Mouse (Mus musculus): Measurements from ENCODE around the gene Prpf3. TPM values are rescaled to one million over a fixed set of nuclear protein-coding genes. Genes with fewer than 3 reads are reported as not detected.
"Not testable (repeated sequence)": the region's sequence is repeated elsewhere in the genome, so short reads cannot be mapped to it uniquely, and the experiment has no call there.

Prpf3 gene
- polyA plus RNA-seq, 1 experiment = 314 TPM

DNA sequence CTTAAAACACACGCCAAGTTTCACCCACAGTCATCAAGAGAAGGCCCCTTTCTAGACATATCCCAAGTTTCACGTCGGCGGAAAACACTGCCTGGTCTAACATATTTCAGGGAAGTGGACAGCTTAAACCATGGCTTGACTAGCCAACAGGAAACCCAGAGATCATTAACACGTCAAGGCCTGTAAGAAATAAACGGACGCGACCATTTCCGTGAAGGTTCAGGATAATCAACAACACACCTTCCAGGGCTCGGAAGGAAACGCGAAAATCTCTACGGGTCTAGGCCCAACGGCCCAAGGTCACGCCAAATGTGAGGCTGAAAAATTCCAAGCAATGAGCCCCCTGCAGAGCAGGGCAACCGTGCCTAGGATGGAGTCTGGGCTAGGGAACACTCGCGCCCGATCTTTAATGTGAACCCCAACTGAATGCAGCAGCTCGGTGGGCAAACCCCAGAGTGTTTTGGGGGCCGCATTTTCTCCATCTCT is 37.6 kb downstream of the Prpf3 start:
- Histone ChIP-seq H3K27ac (ENCODE audit: insufficient read depth, low read depth, low read length) (peak overlapping the region; percentile 94), H3K4me1 (ENCODE audit: control insufficient read depth, insufficient read depth, low read length) (no peaks in the 10 kb centered on the region), H3K4me3 (ENCODE audit: insufficient read depth, low read depth, low read length) (peak overlapping the region; percentile 97)
- TF ChIP-seq CTCF (IDR thresholded peaks at IDR 0.05; ENCODE audit: insufficient read depth, low read depth, low read length) (no peak; the same call in 1 of the 2 replicates), POLR2A (IDR thresholded peaks at IDR 0.05; ENCODE audit: insufficient read depth, low read depth, low read length) (no peak)
- under 1% methylated on average over 21 of the region's 21 CpGs for WGBS

DNA sequence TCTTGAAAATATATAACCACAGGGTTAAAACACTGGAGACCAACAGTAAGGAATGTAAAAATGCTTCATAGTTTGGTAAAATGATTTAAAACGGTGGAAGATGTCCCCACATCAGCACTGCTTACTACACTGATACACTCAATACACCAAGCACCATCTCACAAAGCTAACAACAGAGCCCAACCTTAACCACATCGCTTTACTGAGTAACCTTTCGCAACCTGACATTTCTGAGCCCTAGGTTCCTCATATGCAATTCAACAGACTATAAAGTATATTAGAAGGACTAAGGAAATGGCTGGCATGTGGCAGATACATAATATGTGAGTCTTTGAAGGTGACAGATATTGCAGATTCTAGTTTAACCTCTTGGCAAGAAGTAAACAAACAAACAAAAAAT is 39.0 kb downstream of the Prpf3 start:
- Histone ChIP-seq H3K4me3 (ENCODE audit: insufficient read depth, low read depth, low read length) (no peak overlapping the region), H3K4me1 (ENCODE audit: control insufficient read depth, insufficient read depth, low read length) (no peaks in the 10 kb centered on the region), H3K27ac (ENCODE audit: insufficient read depth, low read depth, low read length) (no peak overlapping the region)
- TF ChIP-seq POLR2A (IDR thresholded peaks at IDR 0.05; ENCODE audit: insufficient read depth, low read depth, low read length) (no peak), CTCF (IDR thresholded peaks at IDR 0.05; ENCODE audit: insufficient read depth, low read depth, low read length) (no peak)
- 62% methylated on average over 3 of the region's 3 CpGs for WGBS

GRCm38 (mm10) chr3:95808384-95808783 is 47.3 kb downstream of the Prpf3 start:
- H3K27ac ChIP-seq (ENCODE audit: insufficient read depth, low read depth, low read length) = no peak overlapping the region
- 64% methylated on average over 2 of the region's 2 CpGs for WGBS
- H3K4me3 ChIP-seq (ENCODE audit: insufficient read depth, low read depth, low read length) = no peak overlapping the region
- H3K4me1 ChIP-seq (ENCODE audit: control insufficient read depth, insufficient read depth, low read length) = peaks cover 2% of the 10 kb centered on the region; the same call in 1 of the 2 replicates
- no peak for TF ChIP-seq CTCF (IDR thresholded peaks at IDR 0.05; ENCODE audit: insufficient read depth, low read depth, low read length)
- TF ChIP-seq POLR2A (IDR thresholded peaks at IDR 0.05; ENCODE audit: insufficient read depth, low read depth, low read length) = no peak

GRCm38 (mm10) chr3:95807630-95808029 is 48.1 kb downstream of the Prpf3 start:
- H3K4me3 ChIP-seq (ENCODE audit: insufficient read depth, low read depth, low read length); H3K4me1 ChIP-seq (ENCODE audit: control insufficient read depth, insufficient read depth, low read length); H3K27ac ChIP-seq (ENCODE audit: insufficient read depth, low read depth, low read length): not testable (repeated sequence)
- WGBS = 84% methylated on average over 6 of the region's 6 CpGs

DNA sequence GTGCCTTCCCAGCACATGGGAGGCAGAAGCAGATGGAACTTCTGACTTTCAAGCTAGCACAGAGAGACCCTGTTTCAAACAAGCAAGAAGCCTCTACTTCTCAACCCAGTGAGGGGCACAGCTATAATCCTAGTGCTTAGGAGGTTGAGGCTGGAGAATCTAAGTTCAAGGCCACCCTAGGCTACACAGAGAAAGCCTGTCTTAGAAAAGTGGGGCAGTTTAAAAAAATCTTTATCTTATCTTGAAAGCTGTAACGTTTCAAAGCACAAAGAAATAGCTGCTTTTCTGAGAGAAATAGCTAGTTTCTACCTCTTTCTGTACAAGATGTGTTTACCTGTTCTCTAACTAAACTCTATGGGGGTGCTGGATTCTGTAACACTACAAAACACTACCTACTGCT is 49.0 kb downstream of the Prpf3 start:
- H3K4me1 ChIP-seq (ENCODE audit: control insufficient read depth, insufficient read depth, low read length) = peaks cover 2% of the 10 kb centered on the region; the same call in 1 of the 2 replicates
- H3K27ac ChIP-seq (ENCODE audit: insufficient read depth, low read depth, low read length) = no peak overlapping the region
- WGBS = 68% methylated on average over 1 of the region's 1 CpGs
- no peak overlapping the region for H3K4me3 ChIP-seq (ENCODE audit: insufficient read depth, low read depth, low read length)
- TF ChIP-seq POLR2A (IDR thresholded peaks at IDR 0.05; ENCODE audit: insufficient read depth, low read depth, low read length) (no peak), CTCF (IDR thresholded peaks at IDR 0.05; ENCODE audit: insufficient read depth, low read depth, low read length) (no peak)

GRCm38 (mm10) chr3:95803851-95804250 is 51.8 kb downstream of the Prpf3 start:
- H3K27ac ChIP-seq (ENCODE audit: insufficient read depth, low read depth, low read length) = no peak overlapping the region
- 94% methylated on average over 4 of the region's 4 CpGs for WGBS
- H3K4me3 ChIP-seq (ENCODE audit: insufficient read depth, low read depth, low read length) = no peak overlapping the region
- H3K4me1 ChIP-seq (ENCODE audit: control insufficient read depth, insufficient read depth, low read length) = no peaks in the 10 kb centered on the region; the same call in 1 of the 2 replicates
- no peak for TF ChIP-seq POLR2A (IDR thresholded peaks at IDR 0.05; ENCODE audit: insufficient read depth, low read depth, low read length)
- no peak for TF ChIP-seq CTCF (IDR thresholded peaks at IDR 0.05; ENCODE audit: insufficient read depth, low read depth, low read length)

DNA sequence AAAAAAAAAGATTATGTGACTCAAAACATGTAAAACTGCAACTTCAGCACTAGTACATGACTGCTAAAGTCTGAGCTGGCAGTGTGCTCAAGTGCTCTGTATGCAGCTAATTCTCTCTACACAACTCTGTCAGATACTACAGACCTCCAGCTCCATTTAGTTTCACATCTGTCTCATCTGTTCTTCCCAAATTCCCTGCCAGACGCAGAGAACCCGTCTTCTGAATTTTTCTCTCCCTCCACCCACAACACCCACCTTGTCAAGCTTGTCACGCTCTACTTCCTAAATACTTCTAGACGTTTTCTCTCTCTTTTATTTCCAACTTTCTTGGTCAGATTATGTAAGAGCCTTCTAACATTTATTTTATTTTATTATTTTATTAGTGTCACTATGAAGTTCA is 56.9 kb downstream of the Prpf3 start:
- H3K27ac ChIP-seq (ENCODE audit: insufficient read depth, low read depth, low read length) = no peak overlapping the region
- TF ChIP-seq POLR2A (IDR thresholded peaks at IDR 0.05; ENCODE audit: insufficient read depth, low read depth, low read length) (no peak), CTCF (IDR thresholded peaks at IDR 0.05; ENCODE audit: insufficient read depth, low read depth, low read length) (no peak)
- H3K4me1 ChIP-seq (ENCODE audit: control insufficient read depth, insufficient read depth, low read length) = peaks cover 2% of the 10 kb centered on the region
- H3K4me3 ChIP-seq (ENCODE audit: insufficient read depth, low read depth, low read length) = no peak overlapping the region
- WGBS = 56% methylated on average over 4 of the region's 4 CpGs

DNA sequence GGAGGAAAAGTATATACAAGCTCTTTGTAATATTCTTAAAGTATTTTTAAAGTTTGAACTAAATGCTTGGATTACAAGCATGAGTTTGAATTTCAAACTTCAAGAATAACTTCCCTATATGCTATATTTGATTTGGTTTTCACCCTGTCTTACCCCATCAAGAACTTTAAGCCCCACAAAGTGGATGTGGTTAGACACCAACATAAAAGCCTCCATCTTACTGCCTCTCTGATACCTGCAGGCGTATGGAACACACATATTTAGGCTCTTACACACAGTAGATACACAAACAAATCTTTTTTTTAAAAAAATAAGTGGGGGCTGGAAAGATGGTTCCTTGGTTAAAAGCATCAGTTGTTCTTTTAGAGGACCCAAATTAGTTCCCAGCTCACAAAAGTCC is 61.4 kb downstream of the Prpf3 start:
- TF ChIP-seq CTCF (IDR thresholded peaks at IDR 0.05; ENCODE audit: insufficient read depth, low read depth, low read length) (no peak), POLR2A (IDR thresholded peaks at IDR 0.05; ENCODE audit: insufficient read depth, low read depth, low read length) (no peak)
- no peak overlapping the region for H3K27ac ChIP-seq (ENCODE audit: insufficient read depth, low read depth, low read length)
- H3K4me3 ChIP-seq (ENCODE audit: insufficient read depth, low read depth, low read length) = no peak overlapping the region
- H3K4me1 ChIP-seq (ENCODE audit: control insufficient read depth, insufficient read depth, low read length) = peaks cover 4% of the 10 kb centered on the region
- 92% methylated on average over 1 of the region's 1 CpGs for WGBS

DNA sequence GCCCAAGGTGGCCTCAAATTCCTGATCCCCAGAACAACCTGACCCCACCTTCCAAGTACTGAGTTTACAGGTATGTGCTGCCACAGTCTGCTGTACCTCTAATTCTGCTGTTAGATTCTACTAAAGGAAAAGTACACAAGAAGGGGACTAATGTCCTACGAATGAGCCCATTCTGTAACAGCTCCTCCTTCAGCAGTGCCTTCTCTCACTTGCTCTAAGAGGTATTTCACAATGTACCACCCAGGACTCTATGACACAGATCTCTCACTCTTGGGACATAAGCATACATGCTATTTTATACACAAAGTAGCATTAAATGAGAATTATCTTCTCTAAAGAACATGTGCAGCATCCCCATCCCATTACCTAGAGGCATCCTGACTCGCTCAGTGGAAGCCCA is 62.0 kb downstream of the Prpf3 start:
- WGBS = 89% methylated on average over 2 of the region's 2 CpGs

GRCm38 (mm10) chr3:95785501-95785900 is 70.2 kb downstream of the Prpf3 start:
- Histone ChIP-seq H3K4me1 (ENCODE audit: control insufficient read depth, insufficient read depth, low read length) (no peaks in the 10 kb centered on the region), H3K4me3 (ENCODE audit: insufficient read depth, low read depth, low read length) (no peak overlapping the region), H3K27ac (ENCODE audit: insufficient read depth, low read depth, low read length) (no peak overlapping the region)
- 88% methylated on average over 4 of the region's 4 CpGs for WGBS
- TF ChIP-seq POLR2A (IDR thresholded peaks at IDR 0.05; ENCODE audit: insufficient read depth, low read depth, low read length) (no peak), CTCF (IDR thresholded peaks at IDR 0.05; ENCODE audit: insufficient read depth, low read depth, low read length) (no peak)

More for the DNA sequence above, 62.0 kb downstream of the Prpf3 start:
- no peak overlapping the region for H3K4me3 ChIP-seq (ENCODE audit: insufficient read depth, low read depth, low read length)
- peaks cover 4% of the 10 kb centered on the region for H3K4me1 ChIP-seq (ENCODE audit: control insufficient read depth, insufficient read depth, low read length)
- no peak overlapping the region for H3K27ac ChIP-seq (ENCODE audit: insufficient read depth, low read depth, low read length)
- TF ChIP-seq CTCF (IDR thresholded peaks at IDR 0.05; ENCODE audit: insufficient read depth, low read depth, low read length) = no peak
- TF ChIP-seq POLR2A (IDR thresholded peaks at IDR 0.05; ENCODE audit: insufficient read depth, low read depth, low read length) = no peak

Other genes starting within 250 kb of the Prpf3 start
- gene Ensa, start 230.9 kb downstream of the Prpf3 start, polyA plus RNA-seq (2012; ENCODE audit: insufficient read depth, insufficient read length, low replicate concordance, missing spikeins) = not detected in 2 replicates
- 157 and 245 TPM in 2 replicates for gene Mcl1, start 197.1 kb downstream of the Prpf3 start, polyA plus RNA-seq (2012; ENCODE audit: insufficient read depth, insufficient read length, low replicate concordance, missing spikeins)
- not detected in 2 replicates for gene Adamtsl4, start 168.0 kb downstream of the Prpf3 start, polyA plus RNA-seq (2012; ENCODE audit: insufficient read depth, insufficient read length, low replicate concordance, missing spikeins)
- not detected in 2 replicates for gene Ecm1, start 116.3 kb downstream of the Prpf3 start, polyA plus RNA-seq (2012; ENCODE audit: insufficient read depth, insufficient read length, low replicate concordance, missing spikeins)
- gene Tars2, start 95.7 kb downstream of the Prpf3 start, polyA plus RNA-seq (2012; ENCODE audit: insufficient read depth, insufficient read length, low replicate concordance, missing spikeins) = not detected in 2 replicates
- gene Rprd2, start 37.0 kb downstream of the Prpf3 start, polyA plus RNA-seq (2012; ENCODE audit: insufficient read depth, insufficient read length, low replicate concordance, missing spikeins) = 146 TPM in 1 of 2 replicates, not detected in the other
- gene Mrps21, start 15.6 kb upstream of the Prpf3 start, polyA plus RNA-seq (2012; ENCODE audit: insufficient read depth, insufficient read length, low replicate concordance, missing spikeins) = not detected in 2 replicates
- not detected in 2 replicates for gene Ciart, start 26.4 kb upstream of the Prpf3 start, polyA plus RNA-seq (2012; ENCODE audit: insufficient read depth, insufficient read length, low replicate concordance, missing spikeins)
- not detected in 2 replicates for gene BC028528, start 36.1 kb upstream of the Prpf3 start, polyA plus RNA-seq (2012; ENCODE audit: insufficient read depth, insufficient read length, low replicate concordance, missing spikeins)
- gene Aph1a, start 38.1 kb upstream of the Prpf3 start, polyA plus RNA-seq (2012; ENCODE audit: insufficient read depth, insufficient read length, low replicate concordance, missing spikeins) = not detected in 2 replicates
- not detected in 2 replicates for gene Car14, start 48.8 kb upstream of the Prpf3 start, polyA plus RNA-seq (2012; ENCODE audit: insufficient read depth, insufficient read length, low replicate concordance, missing spikeins)
- gene Anp32e, start 73.4 kb upstream of the Prpf3 start, polyA plus RNA-seq (2012; ENCODE audit: insufficient read depth, insufficient read length, low replicate concordance, missing spikeins) = 541 and 1,043 TPM in 2 replicates
- gene Plekho1, start 140.1 kb upstream of the Prpf3 start, polyA plus RNA-seq (2012; ENCODE audit: insufficient read depth, insufficient read length, low replicate concordance, missing spikeins) = not detected in 2 replicates
- gene Vps45, start 202.6 kb upstream of the Prpf3 start, polyA plus RNA-seq (2012; ENCODE audit: insufficient read depth, insufficient read length, low replicate concordance, missing spikeins) = not detected in 2 replicates
- not detected in 2 replicates for gene Otud7b, start 248.6 kb upstream of the Prpf3 start, polyA plus RNA-seq (2012; ENCODE audit: insufficient read depth, insufficient read length, low replicate concordance, missing spikeins)